Mouse (Mus musculus) heart, postnatal 10 days (tissue): ENCODE results near the gene Erp29. TPM values are rescaled to one million over a fixed set of nuclear protein-coding genes. Genes with fewer than 3 reads are reported as not detected.
A peak's percentile ranks its signal among the peaks of the same experiment; 100 is the strongest.

Source experiments
- DNase-seq, 2 experiments: peaks; one replicate each; pipeline ENCODE4 v3.0.0; 2021
- intact Hi-C: fragments of 180-260 bp; cut with DNase I; formaldehyde crosslinking; loops from one replicate; pipeline ENCODE4 v1.15.1; 2025
- total RNA-seq, 2 experiments: library from RNA; stranded (reverse); gene quantifications; 2 replicates each; pipeline ENCODE4 v1.2.3; 2021

The Erp29 gene
- total RNA-seq, 2 experiments from 2014 or later = 112 TPM

DNA sequence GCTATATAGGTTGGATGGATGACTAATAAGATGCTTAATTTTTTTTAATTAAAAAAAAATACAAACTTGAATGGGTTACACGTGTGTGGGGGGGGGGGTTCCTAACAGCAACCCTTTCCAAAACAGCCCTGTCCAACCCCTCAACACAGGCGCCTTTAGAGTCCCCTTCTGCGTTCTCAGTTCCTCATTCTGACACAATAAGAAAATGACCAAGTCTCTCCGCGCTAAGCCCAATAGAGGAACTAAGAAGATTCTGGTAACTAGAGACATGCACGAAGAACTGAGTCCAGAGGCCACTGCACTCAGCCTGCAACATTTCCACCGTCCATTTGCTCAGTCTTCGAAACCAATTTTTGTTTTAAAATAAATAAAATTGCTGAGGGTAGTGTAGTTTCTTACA, 1.1 kb downstream of the Erp29 start:
- DNase-seq = peak in 1 of 2 experiments; percentile 15
- intact Hi-C loops = loop anchor here (1.0 to 5.0 kb wide), 3 partner anchors 26 to 261 kb away; partner anchors contain the start of genes Aldh2 and Atxn2

DNA sequence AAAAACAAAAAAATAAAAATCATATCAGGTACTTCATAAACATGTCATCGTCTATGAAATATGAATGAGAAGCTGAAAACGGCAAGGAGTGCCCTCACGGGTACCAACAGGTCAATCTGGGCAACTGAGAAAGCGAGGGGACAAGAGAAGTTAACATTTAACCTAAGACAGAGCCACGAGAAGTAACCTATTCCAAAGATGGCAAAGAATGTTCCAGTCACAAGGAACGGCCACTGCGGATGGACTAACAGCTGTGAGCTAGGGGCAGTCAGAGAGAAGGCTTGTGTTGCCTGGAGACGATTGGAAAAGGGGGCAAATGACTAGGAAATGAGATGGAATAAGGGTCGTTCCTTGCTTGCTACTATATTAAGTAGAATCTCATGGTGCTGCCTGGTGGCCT, 1.8 kb downstream of the Erp29 start:
- no peak for DNase-seq
- intact Hi-C loops = loop anchor here (5.0 kb wide), 2 partner anchors 142 to 262 kb away; partner anchors contain the start of genes Aldh2 and Atxn2

DNA sequence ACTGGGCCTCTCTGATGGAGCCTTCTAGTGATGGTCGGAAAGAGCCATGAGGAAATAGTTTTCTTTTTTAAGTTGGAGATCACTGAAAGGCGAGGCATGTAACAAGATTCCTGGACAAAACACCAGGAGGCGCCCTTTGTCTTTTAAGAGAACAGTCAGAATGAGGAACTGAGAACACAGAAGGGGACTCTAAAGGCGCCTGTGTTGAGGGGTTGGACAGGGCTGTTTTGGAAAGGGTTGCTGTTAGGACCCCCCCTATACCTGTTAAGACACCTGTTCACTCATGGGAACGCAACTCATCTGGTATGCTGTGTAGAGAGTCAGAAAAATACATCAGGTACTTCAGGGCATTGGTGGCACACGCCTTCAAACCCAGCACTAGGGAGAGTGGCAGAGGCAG, 2.3 kb downstream of the Erp29 start:
- intact Hi-C loops = loop anchor here (5.0 kb wide), 2 partner anchors 142 to 262 kb away; partner anchors contain the start of genes Aldh2 and Atxn2
- DNase-seq = peak; percentile 64 to 80

DNA sequence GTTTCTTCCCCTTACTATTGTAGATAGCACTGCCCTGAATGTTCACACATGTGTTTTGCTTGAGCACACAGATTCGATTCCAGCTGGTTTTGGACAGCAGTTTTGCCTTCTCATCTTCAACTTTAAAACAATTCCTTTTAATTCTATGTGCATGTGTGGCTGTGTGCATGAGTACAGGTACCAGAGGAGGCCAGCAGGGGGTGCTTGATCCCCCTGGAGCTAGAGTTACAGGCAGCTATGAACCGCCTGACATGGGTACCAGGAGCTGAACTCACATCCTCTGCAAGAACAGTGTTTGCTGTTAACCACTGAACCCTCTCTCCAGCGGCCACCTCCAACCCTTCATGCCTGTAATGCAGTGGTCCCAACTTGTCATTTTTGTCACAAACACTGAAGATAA, 3.9 kb downstream of the Erp29 start:
- DNase-seq = no peak
- intact Hi-C loops = no loop called here

DNA sequence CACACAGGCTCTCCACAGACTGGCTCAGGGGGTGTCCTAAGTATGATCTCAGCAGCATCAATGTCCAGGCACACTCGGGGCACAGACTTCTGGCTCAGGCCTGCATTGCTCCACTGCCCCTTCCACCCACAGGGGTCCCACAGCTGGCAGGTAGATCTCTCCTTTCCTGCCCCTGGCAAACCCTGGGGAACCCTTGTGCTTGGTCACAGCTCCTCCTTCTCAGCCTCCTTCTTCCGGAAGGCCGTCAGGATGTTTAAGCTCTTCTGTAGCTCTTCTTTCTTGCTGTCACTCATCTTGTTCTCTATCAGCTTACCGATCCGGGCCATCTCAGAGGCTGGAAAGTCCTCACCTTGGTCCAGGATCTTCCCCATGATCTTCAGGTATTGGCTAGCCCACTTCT, 7.4 kb downstream of the Erp29 start:
- intact Hi-C loops = loop anchor here (5.0 kb wide), 1 partner anchor 32 kb away; no protein-coding TSS in a partner anchor
- no peak for DNase-seq

DNA sequence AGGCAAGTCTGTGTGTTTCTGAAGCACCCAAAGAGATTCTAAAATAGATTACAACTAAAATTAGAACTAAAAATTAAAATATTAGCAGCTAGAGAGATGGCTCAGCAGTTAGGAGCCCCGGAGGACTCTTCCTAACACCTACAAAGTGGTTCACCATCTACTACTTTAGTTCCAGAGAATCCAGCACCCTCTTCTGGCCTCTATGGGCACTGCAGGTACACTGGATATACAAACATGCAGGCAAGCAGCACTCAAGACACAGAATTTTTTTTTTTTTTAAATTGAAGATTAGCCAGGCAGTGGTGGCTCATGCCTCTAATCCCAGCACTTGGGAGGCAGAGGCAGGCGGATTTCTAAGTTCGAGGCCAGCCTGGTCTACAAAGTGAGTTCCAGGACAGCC, 8.8 kb downstream of the Erp29 start:
- DNase-seq = peak; percentile 21 to 55

DNA sequence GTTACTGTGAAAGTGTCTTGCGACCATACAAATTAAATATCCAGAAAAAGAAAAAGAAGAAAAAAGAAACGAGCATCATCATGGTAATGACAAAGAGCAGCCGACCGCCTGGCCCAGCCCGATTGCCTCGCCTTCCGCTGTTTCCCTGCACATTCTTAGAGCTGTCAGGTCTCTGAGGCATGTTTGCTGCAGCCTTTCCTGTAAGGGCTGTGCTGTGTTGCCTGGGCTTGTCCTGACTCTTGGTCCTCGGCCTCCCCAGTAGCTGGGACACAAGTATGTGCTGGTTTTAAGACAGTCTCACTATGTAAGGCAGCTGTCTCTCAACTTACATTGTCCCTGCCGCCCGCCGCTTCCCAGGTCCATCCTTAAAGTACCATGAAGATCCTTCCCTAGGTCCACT, 13.6 kb downstream of the Erp29 start:
- DNase-seq = no peak
- intact Hi-C loops = no loop called here

More for the DNA sequence above, 8.8 kb downstream of the Erp29 start:
- intact Hi-C loops = loop anchor here (5.0 kb wide), 1 partner anchor 34 kb away; no protein-coding TSS in a partner anchor

DNA sequence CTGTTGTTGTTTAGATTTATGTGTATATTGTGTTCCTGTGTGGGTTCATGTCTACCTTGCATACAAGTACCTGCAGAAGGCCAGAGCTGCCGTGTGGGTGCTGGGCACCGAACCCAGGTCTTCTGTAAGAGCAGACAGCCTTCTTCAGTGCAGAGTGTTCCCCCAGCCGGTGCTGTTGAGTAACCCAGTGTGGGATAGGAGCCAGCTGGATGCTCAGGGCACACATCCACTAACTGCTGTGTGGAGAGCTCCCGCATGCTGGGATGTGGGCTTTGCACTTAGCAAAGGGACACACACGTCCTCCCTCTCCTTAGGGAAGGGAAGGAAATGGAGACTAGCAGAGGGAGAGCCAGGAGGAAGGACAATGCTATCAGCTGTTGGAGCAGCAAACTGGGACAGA, 14.2 kb downstream of the Erp29 start:
- DNase-seq = no peak

DNA sequence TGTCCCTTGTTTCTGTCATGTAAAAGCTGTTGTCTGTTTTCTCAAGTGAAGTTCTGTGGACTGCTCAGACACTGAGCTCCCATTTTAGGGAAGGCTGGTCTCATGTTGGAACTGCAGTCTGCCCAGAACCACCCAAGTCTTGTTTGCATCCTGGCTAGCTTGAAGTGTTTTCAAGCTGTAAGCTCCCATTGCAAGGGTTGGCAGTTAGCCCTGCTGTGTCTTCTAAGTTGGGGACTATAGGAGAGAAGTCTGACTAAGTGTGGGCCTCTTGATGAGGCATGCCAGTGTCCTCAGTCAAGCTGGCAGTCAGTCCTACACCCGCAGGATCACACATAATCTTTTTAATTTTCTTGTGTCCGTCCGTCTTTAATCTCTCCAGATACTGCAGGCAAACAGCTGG, 23.4 kb downstream of the Erp29 start:
- no peak for DNase-seq
- intact Hi-C loops = no loop called here

More for the DNA sequence above, 14.2 kb downstream of the Erp29 start:
- intact Hi-C loops = no loop called here

DNA sequence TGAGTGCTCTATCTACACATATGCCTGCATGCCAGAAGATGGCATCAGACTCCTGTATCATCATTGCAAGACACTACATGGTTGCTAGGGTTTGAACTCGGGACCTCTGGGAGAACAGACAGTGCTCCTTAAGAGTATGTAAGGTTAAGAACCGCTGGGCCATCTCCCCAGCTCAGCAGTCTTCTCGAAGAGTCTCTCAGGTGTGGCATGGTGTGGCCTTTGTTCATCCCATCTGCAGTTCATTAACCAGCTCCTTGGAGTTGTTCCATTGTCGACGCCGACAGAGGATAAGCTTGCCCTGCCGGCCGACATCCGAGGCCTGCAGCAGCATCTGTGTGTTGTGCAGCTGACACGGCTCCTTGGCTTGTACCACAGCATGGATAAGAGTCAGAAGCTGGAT, 29.0 kb downstream of the Erp29 start:
- intact Hi-C loops = no loop called here

DNA sequence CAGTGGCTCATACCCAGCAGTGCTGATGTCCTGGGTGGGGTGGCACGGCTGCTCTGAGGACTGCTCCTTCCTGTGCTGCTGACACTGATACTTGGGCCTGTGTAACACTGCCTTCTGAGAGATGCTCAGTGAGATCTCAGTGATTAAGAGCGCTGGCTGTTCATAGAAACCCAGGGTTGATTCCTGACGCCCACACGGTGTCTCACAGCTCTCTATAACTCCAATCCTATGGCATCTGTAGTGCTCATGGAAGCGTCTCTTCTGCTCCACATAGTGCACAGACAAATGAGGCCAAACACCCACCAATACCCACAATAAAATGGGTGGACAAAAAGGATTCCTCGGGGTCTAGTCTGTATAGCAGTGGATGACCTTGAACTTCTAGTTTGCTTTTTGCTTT, 29.5 kb downstream of the Erp29 start:
- DNase-seq = no peak
- intact Hi-C loops = no loop called here

More for the DNA sequence above, 29.0 kb downstream of the Erp29 start:
- DNase-seq = no peak

DNA sequence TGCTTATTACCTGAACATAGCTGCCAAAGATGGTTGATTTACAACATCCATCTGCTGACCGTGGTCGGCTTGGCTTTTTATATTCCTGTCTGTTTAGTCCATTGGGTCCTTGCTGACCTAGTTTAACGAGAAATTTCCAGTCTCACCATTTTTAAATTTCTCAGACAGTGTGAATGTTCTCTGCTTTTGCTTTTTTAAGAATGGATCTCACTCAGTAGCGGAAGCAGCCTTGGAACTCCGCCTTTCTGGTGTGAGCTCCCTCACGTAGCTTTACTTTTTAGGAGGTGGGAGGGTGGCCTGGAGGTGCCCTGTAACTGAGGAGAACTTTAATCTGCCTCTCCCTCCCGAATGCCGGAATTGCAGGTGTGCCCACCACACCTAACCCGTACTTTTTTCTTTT, 31.6 kb downstream of the Erp29 start:
- intact Hi-C loops = no loop called here
- DNase-seq = no peak

DNA sequence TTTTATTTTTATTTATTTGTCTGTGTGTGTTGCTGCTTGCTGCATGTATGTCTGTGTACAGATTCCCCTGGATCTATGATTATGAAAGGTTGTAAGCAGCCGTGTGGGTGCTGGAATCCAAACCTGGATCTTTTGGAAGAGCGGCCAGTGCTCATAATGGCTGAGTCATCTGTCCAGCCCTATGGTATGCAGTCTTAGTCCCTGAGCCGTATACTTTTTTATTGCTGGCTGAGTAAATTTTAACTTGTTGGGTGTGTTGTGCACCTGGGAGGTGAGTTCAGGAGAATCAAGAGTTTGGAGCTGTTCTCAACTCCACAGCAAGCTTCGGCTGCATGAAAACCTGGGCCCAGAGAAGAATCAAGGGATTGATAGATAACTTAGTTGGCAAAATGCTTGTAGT, 41.3 kb downstream of the Erp29 start:
- intact Hi-C loops = no loop called here
- no peak for DNase-seq

DNA sequence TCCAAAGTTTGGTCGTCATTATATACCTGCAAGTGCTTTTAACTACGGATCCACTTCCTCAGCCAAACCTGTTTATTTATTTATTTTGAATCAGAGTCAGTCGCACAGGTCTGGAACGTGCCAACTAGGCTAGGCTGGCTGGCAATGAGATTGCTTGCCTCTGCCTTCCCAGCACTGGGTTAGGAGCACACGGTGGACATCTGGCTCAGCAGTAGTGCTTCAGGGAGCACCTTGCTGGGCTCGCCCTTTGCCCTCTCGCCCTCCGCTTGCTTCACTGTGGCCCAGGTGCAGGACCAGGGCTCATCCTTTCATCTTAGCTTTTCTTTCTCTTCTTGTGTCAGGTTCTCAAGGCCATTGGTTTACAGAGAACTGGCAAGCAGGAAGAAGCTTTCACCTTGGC, 44.5 kb downstream of the Erp29 start:
- DNase-seq = no peak
- intact Hi-C loops = no loop called here

DNA sequence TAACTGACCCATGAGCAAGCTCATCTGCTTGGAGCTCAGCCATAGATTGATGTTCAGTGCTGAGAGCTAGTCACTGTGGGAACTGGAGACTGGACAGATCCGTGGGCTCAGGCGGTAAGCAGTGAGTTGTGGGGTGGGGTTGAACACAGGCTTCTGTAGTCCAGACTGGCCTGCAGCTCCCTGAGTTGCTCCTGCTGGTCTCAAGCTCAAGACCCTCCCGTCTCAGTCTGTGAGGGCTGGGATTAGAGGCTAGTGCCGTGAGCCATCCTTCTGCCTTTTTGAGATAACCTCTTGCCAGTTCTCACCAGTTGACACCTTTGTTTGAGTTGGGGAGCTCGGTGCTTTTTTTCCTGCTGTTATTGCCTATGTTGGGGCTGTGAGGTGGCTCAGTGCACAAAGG, 51.5 kb downstream of the Erp29 start:
- DNase-seq = no peak

DNA sequence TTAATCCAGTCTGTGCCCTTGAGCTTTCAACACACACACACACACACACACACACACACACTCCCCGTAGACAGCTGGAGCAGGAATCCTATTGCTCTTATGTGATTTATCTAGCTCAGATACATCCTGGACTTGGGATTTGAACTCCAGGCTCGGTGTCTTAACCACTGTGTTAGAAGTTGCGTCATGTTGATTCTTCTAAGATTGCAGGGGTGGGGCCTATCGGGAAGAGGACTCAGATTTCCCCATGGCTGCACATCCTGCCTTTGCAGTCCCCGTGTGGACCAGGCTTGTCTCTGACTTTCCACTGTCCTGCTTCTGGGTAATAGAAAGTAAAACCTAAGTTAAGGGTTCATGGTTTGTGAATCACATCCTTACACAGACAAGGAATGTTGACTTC, 52.2 kb downstream of the Erp29 start:
- no peak for DNase-seq
- intact Hi-C loops = no loop called here

More for the DNA sequence above, 51.5 kb downstream of the Erp29 start:
- intact Hi-C loops = no loop called here

DNA sequence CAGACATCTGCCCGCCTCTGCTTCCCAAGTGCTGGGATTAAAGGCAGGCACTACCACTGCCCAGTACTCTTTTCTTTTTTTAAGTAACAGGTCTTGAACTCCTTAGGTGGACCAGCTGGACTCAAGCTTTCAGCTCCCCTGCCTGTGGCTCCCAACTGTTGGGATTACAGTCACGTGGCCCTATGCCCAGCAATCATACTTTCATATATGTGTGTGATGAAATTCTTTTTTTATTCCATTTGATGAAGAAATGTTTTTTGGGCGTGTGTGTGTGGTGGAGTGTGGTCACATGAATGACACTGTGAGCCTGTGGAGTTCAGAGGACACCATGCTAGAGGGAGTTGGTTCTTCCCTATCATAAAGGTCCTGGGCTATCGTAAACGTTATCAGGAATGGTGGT, 52.8 kb downstream of the Erp29 start:
- intact Hi-C loops = loop anchor here (5.0 kb wide), 1 partner anchor 78 kb away; no protein-coding TSS in a partner anchor
- DNase-seq = no peak

DNA sequence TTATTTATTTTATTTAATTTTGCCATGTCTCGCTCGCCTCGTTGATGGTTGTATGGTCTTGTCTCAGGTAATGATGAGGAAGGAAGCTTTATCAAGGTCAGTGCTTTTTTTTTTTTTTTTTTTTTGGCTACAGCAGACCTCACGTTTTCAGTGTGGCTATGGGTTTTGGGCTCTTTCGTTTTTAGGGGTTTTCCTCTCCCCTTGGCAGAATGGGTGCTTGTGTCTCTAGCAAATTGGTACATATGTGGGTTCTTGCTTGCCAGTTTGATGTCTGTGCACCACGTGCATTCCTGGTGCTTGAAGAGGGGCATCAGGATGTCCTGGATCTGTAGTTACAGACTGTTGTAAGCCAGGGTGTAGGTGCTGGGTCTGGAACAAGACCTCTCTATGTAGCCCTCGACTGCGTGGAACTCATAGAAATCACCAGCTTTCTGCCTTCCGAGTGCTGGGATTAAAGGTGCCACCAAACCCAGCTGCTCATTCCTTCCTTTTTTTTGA, 53.3 kb downstream of the Erp29 start:
- no peak for DNase-seq
- intact Hi-C loops = loop anchor here (5.0 kb wide), 1 partner anchor 78 kb away; no protein-coding TSS in a partner anchor

DNA sequence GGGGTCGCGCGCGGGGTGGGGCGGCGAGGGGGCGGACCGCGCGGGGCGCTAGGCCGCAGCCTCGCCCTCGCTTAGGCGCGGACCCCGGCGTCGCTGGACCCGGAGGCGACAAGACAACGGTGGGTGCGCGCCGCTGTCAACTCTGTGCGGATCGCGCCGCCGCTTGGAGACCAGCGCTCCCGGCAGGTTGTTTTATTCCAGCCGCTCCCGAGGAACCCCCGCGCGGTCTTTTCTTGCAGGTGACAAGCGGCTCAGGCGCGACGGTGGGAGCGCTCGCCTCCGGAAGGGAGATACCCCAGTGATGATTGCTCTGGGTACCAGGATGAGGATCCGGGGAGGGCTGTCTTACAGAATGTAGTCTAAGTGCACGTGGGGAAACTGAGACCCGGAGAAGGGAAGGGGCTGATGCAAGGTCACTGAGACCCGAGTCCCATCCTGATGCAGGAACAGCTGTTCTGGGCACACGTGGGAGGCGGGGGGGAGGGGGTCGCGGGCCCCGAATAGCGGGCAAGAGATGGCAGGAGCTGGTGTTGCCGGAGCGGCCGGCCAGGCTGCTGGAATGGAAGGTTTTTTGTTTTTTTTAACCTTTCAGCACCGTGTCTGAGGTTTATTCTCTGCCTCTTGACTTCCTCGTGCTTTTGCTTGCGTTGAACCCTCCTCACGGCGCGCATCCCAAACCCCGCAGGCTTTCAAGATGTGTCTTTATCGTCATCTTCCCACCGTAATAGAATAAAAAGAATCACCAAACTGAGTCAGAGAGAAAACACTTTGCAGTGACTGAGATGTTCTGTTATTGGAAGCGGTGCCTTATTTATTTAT, 54.0 kb downstream of the Erp29 start:
- no peak for DNase-seq
- intact Hi-C loops = loop anchor here (5.0 kb wide), 1 partner anchor 79 kb away; no protein-coding TSS in a partner anchor

DNA sequence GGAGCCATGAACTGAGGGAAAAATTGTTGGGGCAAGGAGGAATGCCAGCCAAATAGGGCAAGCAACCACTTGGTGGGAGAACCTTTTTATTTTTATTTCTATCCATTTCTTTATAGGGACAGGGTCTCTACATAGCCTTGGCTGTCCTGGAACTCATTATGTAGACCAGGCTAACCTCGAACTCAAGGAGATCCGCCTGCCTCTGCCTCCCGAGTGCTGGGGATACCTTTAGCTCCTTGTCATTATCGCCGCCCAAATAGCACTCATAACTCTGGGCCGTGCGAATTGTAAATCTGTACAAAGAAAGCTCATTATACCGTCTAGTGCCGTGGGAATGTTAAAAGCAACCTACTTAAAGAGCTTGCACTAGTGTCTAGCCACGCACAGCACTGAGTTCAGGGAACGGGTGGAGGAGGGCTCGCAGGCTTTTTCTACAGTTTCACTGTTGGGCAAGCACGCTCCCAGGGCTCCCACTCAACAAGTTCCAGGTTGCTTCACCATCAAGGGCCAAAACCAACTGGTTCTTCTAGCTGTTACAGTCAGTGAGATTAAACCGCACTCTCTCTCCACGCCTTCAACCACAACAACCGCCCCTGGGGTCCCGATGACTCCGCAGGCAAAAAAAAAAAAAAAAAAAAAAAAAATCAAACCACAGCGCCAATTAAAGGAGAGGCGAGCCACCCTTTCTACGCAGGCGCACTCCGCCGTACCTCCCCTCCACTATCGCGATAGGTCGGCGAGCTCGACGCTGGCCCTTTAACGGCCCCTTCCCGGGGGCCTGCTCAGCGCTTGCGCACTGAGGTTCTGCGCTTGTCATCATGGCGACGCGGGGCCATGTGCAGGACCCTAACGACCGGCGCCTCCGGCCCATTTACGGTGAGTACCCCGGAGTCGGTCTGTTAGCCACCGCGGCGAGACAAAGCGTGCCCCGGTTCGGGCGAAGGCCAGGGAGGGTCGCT, 54.8 kb downstream of the Erp29 start, which contains the start of gene Naa25:
TSS of gene Naa25 (plus strand) at position 750 of the 959 bp plus-strand sequence.
- intact Hi-C loops = loop anchor here (5.0 kb wide), 1 partner anchor 80 kb away; no protein-coding TSS in a partner anchor

More for the DNA sequence above, 54.8 kb downstream of the Erp29 start, which contains the start of gene Naa25:
- peak; percentile 96 to 97 for DNase-seq
